Mouse (Mus musculus): ENCODE results near the gene Kat2b.
"Not testable (repeated sequence)": the region's sequence is repeated elsewhere in the genome, so short reads cannot be mapped to it uniquely, and the experiment has no call there.

Gene Kat2b

DNA sequence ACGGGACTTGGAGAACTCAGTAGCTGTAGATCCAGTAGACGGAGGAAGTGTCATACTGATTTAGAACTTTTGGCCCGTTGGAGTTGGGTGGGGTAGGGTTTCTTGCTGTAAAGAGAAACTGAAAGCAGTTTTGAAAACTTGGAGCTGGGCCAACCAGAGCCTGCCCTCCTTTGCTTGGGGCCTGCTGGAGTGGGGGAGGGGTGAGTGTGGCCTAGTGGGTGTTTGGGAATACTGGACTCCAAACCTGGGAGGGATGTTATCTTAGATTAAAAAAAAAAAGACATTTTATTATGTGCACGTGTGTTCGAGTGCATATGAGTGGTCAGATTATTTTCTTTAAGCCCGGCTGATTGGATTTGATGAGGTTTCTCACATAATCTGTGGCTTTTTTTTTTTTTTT is 3.2 kb downstream of the Kat2b start:
- DNase-seq (ENCODE audit: low read depth, low spot score), result peak; percentile 47

DNA sequence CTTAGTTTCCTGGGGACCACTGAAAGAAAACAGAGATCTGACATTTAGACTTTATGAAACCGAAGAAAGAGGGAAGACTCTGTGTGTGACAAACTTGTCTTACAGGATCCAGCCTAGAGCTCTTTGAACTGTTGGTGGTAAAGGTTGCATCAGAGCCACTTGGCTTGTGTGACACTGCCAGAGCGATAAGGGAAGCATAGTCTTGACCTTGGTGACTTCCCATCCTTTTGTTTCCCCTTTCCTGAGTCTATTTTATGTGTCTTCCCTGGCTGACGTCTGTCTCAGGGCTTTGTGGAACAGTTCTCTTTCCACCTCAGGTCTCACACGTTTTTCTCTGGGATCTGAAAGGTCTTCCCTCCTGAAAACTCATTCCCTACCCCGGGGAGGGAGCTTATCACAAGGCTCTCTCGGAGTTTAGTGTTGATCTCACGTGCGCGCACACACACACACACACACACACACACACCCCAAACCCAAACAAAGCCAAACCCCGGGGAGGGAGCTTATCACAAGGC is 3.8 kb downstream of the Kat2b start:
- DNase-seq (ENCODE audit: low read depth, low spot score), result peak; percentile 42

GRCm38 (mm10) chr17:53570932-53571331 is 4.3 kb downstream of the Kat2b start:
- not testable (repeated sequence) for DNase-seq (ENCODE audit: low read depth, low spot score)

DNA sequence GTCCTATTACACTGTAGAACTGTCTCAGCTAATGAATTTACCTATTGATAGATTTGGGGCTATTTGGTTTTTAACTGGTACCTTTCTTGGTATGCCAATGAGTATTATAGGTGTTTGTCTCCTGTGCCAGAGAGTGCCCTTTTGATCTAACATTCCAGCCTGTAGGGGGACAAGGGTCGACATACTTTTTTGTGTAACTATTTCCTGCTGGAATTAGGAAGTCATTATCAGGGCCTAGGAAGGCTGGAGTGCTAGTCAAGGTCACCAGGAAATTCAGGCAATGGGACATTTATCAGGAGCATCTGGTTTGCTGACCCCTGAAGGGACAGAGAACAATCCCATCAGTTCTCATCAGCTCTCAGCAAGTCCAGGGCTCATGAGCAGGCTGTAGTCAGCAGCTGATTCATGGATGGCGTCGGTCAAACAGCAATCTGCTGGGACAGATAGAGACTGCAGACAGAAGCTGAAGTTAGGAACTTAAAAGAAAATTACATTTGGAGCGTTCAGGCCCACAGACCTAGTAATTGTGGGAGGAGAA is 6.4 kb downstream of the Kat2b start:
- no peak for DNase-seq (ENCODE audit: low read depth, low spot score)

DNA sequence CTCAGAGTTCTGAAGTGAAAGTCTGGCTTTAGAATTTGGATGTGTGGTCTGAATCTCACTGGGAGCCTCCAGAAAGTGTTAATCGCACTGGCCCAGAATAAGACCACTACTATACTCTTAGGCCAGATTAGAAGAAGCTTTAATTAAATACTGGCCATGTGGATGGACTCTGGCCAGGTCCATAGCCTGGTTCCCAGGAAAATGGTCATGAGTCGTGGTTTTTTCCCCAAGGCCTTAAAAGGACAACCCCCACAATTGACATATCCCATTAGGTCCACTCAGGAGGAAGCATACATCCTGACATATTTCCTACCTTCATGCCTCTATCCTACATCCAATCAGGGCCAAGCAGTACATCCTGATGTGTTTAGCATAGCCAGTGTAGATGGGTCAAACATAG is 10.5 kb downstream of the Kat2b start:
- DNase-seq (ENCODE audit: low read depth, low spot score), result no peak

- no peak for DNase-seq (ENCODE audit: low read depth, low spot score)
These were observed 11.1 kb downstream of the Kat2b start for GRCm38 (mm10) chr17:53577754-53578153.

DNA sequence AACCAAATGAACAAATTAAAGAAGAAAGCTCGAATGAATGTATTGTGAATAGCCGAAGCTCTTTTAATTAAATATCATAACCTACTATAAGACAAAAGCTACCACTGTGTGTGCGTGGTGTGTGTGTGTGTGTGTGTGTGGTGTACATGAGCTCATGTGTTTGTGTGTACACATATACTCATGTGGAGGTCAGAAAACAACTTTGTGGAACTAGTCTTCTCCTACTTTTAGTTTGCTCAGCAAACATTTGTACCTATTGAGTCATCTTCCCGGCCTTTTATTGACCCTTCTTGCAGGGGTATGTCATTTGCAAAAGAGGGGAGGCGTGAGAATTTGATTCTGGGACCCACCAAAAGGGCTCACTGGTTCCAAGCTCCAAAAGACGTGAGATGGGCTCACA is 11.6 kb downstream of the Kat2b start:
- DNase-seq (ENCODE audit: low read depth, low spot score), result no peak

- DNase-seq (ENCODE audit: low read depth, low spot score), result no peak
These were observed 12.1 kb downstream of the Kat2b start for GRCm38 (mm10) chr17:53578776-53579175.

- no peak for DNase-seq (ENCODE audit: low read depth, low spot score)
These were observed 13.0 kb downstream of the Kat2b start for GRCm38 (mm10) chr17:53579612-53580011.

- no peak for DNase-seq (ENCODE audit: low read depth, low spot score)
These were observed 13.6 kb downstream of the Kat2b start for GRCm38 (mm10) chr17:53580237-53580636.

GRCm38 (mm10) chr17:53582026-53582585 is 15.4 kb downstream of the Kat2b start:
- no peak for DNase-seq (ENCODE audit: low read depth, low spot score)

DNA sequence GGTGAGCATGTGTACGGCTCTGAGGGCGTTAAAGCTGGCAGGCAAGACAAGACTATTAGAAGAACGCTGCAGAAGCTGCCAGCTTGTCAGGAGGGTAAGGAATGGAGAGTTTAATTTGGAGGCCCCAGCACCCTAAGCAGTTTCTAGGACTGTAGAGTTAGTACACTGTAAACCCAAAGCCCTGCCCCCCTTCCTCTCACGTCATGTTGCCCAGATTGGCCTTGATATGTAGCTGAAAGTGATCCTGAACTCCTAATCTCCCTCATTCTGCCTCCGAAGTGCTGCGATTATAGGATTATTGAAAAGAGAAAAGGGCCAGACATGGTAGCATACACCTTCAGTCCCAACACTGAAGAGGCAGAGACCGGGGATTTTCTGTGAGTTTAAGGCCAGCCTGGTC is 16.1 kb downstream of the Kat2b start:
- DNase-seq (ENCODE audit: low read depth, low spot score), result no peak

DNA sequence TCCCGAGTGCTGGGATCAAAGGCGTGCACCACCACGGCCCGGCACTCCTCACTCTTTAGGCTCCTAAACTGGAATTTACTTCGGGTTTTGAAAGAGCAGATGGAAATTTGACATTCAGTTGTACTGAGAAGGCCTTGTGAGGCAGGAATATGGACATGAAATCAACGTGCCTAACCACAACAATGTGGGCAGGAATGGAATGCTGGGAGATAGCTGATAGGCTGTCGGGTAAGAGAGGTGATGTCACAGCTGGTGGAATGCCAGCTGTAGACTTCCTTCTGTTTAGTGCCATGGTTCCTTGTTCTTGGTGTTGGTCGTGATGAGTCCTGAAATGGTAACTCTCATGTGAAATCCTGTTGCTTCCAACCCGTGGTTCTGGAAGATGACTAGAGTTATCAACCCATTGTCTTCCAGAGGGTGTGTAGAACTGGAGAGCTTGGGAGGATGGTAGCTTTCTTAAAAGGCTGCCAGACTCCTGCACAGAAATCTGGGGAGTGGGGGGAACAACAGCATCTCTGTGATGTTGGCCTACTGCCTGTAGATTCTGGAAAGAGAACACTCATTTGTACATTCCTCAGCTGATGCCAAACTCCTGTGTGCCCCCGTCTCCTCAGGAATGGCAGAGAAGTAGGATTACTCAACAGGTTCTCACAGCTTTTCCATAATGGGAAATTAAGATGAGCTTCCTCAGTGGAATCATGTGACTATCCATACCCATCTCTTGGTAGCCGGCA is 17.4 kb downstream of the Kat2b start:
- no peak for DNase-seq (ENCODE audit: low read depth, low spot score)

DNA sequence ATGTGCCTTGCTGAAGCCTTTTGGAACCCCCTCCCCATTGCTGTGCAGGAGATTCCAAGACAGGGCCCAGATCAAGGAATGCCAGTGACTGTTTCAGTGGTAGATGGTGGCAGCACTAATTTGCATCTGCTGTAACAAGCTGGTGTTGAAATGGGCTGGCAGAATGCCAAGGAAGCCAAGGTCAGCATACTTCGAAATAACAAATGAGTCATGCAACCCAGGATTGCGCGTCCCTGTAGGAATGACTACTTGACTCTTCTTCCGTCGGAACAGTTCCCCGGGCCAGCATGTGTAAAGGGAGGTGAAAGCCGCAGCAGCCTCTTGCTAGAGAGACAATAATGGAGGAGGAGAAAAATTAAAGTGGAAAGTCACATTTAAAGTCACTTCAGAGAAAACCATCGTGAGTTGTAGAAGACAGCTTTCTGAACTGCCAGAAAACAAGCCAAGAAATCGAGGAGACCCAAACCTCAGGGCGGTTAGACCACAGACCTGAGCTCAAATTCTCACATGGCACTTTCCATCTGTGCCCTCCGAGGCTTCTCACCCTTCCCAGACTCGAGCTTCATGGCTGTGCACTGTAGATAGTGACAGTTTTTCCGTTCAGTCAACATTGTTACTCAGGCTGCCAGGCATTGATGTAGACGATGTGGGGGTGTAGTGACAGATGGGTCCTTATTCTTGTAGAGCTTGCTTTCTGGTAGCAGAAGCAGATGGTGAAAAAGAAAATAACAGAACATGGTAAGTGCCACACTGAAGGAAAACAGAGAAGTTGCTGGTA is 20.6 kb downstream of the Kat2b start:
- DNase-seq (ENCODE audit: low read depth, low spot score), result no peak

- DNase-seq (ENCODE audit: low read depth, low spot score), result no peak
These were observed 21.6 kb downstream of the Kat2b start for GRCm38 (mm10) chr17:53588097-53588855.

GRCm38 (mm10) chr17:53590110-53590509 is 23.4 kb downstream of the Kat2b start:
- no peak for DNase-seq (ENCODE audit: low read depth, low spot score)

DNA sequence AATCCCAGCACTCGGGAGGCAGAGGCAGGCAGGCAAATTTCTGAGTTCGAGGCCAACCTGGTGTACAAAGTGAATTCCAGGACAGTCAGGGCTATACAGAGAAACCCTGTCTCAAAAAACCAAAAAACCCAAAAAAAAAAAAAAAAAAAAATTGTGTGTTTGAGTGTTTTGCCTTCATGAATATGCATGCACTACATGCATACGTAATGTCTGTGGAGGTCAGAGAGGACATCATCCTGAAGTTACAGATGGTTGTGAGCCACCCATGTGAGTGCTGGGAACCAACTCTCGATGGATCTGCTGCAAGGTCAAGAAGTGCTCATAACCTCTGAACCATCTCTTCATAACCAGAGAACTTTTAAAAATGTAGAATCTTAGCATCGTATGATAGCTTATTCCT is 25.2 kb downstream of the Kat2b start:
- DNase-seq (ENCODE audit: low read depth, low spot score), result no peak

GRCm38 (mm10) chr17:53594590-53594989 is 27.9 kb downstream of the Kat2b start:
- no peak for DNase-seq (ENCODE audit: low read depth, low spot score)

GRCm38 (mm10) chr17:53595527-53595926 is 28.9 kb downstream of the Kat2b start:
- DNase-seq (ENCODE audit: low read depth, low spot score), result no peak

DNA sequence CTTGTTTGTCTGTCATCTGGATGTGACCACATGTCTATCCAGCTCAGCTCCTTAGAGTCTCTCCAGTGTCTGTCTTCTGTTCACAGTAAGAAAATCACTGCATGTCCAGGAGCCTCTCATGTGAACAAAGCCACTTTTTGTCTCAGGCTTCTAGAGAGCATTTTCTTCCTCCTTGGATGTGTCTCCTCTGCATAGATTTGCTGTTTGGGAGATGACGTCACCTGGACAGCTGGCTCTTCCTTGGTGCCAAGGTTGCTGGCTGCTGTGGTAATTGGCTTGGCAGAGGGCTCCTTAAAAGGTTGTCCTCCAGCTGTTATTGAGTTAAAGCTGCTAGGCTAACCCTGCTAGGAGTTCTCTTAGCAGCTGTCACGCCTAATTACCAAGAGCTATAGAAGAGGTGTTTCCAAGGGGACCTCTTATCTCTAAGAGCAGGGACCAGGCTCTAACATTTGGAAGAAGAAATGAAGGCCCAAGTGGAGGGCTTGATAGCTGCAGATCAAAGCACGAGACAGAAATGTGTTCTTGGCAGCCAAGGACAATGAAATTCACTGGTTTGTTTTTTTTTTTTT is 29.7 kb downstream of the Kat2b start:
- DNase-seq (ENCODE audit: low read depth, low spot score), result no peak

Measured in c-Kit-negative CD71-positive TER-119-positive erythroid progenitor cells, embryonic 14.5 days (primary cell).